Comparison of ENCODE assay signal across 8 mouse cellular contexts in the genomic region with DNA sequence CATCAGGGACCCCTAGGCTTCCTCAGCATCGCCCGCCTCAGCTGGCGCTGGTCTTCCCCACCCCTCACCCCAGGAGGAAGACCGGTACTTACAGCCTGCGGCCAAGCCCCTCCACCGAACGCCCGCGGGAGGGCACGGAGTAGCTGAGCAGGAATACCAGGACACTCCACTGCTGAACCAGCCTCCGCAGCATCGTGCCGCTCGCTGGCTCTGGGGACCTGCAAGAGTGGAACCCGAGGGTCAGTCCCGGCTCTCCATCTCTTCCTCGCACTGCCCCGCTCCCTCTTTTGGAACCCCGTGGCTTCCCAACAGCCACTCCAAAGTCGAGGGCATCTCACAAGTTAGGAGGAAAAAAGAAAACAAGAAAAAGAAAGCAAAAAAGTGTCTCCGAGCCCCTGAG. TPM values are rescaled to one million over a fixed set of nuclear protein-coding genes. Genes with fewer than 3 reads are reported as not detected.
DNase-seq lines count a peak whose midpoint lies in the region; ATAC-seq lines count a peak whose summit lies in the region.

No protein-coding gene starts in this region.

- ATAC-seq in forebrain, embryonic 16.5 days: peak; percentile 47
- no peak for ATAC-seq in limb, embryonic 11.5 days (ENCODE audit: insufficient number of reproducible peaks, low FRiP score, low TSS enrichment, low read depth)
- ATAC-seq in neural tube, embryonic 15.5 days (ENCODE audit: low FRiP score): peak; percentile 64
- no peak for ATAC-seq in megakaryocyte-erythroid progenitor cell, adult 5-6 weeks (replicated peaks; ENCODE audit: low FRiP score, low TSS enrichment, poor library complexity, severe bottlenecking)

- H3K27me3 ChIP-seq in forebrain, embryonic 16.5 days (replicated peaks; ENCODE audit: control insufficient read depth, insufficient read depth, low read length): peaks cover 35% of the 10 kb centered on the region
- peaks cover 25% of the 10 kb centered on the region for H3K27me3 ChIP-seq in limb, embryonic 11.5 days (ENCODE audit: control insufficient read depth, insufficient read depth, low read length)
- H3K27me3 ChIP-seq in neural tube, embryonic 15.5 days (replicated peaks): peaks cover 68% of the 10 kb centered on the region

- peak overlapping the region; percentile 51 for H3K4me3 ChIP-seq in forebrain, embryonic 16.5 days (replicated peaks; ENCODE audit: low read length)
- H3K4me3 ChIP-seq in limb, embryonic 11.5 days (ENCODE audit: low read depth, low read length): peak overlapping the region; percentile 41
- peak overlapping the region; percentile 48 for H3K4me3 ChIP-seq in neural tube, embryonic 15.5 days (replicated peaks)

- WGBS in forebrain, embryonic 16.5 days: 0% methylated on average over 21 of the region's 21 CpGs
- under 1% methylated on average over 21 of the region's 21 CpGs for WGBS in limb, embryonic 11.5 days
- WGBS in neural tube, embryonic 15.5 days: 1% methylated on average over 21 of the region's 21 CpGs

- no peak overlapping the region for H3K27ac ChIP-seq in forebrain, embryonic 16.5 days (ENCODE audit: low read length)
- H3K27ac ChIP-seq in limb, embryonic 11.5 days (replicated peaks; ENCODE audit: low read depth, low read length): no peak overlapping the region
- no peak overlapping the region for H3K27ac ChIP-seq in neural tube, embryonic 15.5 days (replicated peaks)

- H3K9ac ChIP-seq in forebrain, embryonic 16.5 days (replicated peaks; ENCODE audit: low read depth, low read length): peak overlapping the region; percentile 24; the same call in 1 of the 2 replicates
- H3K9ac ChIP-seq in limb, embryonic 11.5 days (ENCODE audit: low read length): no peak overlapping the region
- H3K9ac ChIP-seq in neural tube, embryonic 15.5 days (replicated peaks): 0 out of 2 replicates have a peak overlapping the region, but pooled peaks have one; percentile 48

- DNase-seq in cerebellum, postnatal 10 days: peak; percentile 29 to 43
- DNase-seq in cerebellum, adult 9-11 months: no peak
- peak; percentile 10 to 11 for DNase-seq in right cerebral cortex, adult 2 months (ENCODE audit: low spot score in 2 of 2)
- no peak for DNase-seq in right cerebral cortex, postnatal 10 days (ENCODE audit: low spot score in 2 of 2)
- DNase-seq in limb, embryonic 11.5 days (ENCODE audit: low spot score): peak; percentile 61

- H3K4me2 ChIP-seq in forebrain, embryonic 16.5 days (ENCODE audit: low read length): peak overlapping the region; percentile 96
- peak overlapping the region; percentile 81 for H3K4me2 ChIP-seq in limb, embryonic 11.5 days (ENCODE audit: low read depth, severe bottlenecking)
- H3K4me2 ChIP-seq in neural tube, embryonic 15.5 days: peak overlapping the region; percentile 95

- no peaks in the 10 kb centered on the region for H3K9me3 ChIP-seq in forebrain, embryonic 16.5 days (ENCODE audit: control insufficient read depth, low read length)
- no peaks in the 10 kb centered on the region for H3K9me3 ChIP-seq in limb, embryonic 11.5 days (ENCODE audit: control insufficient read depth, low read length)
- H3K9me3 ChIP-seq in neural tube, embryonic 15.5 days (replicated peaks): no peaks in the 10 kb centered on the region

- H3K4me1 ChIP-seq in forebrain, embryonic 16.5 days (replicated peaks; ENCODE audit: control insufficient read depth, insufficient read depth, low read length): peaks cover 15% of the 10 kb centered on the region
- 0 out of 2 replicates have a peak, but pooled peaks cover 6% of the 10 kb centered on the region for H3K4me1 ChIP-seq in limb, embryonic 11.5 days (ENCODE audit: control insufficient read depth, insufficient read depth, low read length)
- peaks cover 18% of the 10 kb centered on the region for H3K4me1 ChIP-seq in neural tube, embryonic 15.5 days

- H3K36me3 ChIP-seq in forebrain, embryonic 16.5 days (ENCODE audit: control insufficient read depth, insufficient read depth): no peaks in the 10 kb centered on the region
- H3K36me3 ChIP-seq in limb, embryonic 11.5 days (ENCODE audit: control insufficient read depth, insufficient read depth, low read length): no peaks in the 10 kb centered on the region
- H3K36me3 ChIP-seq in neural tube, embryonic 15.5 days: no peaks in the 10 kb centered on the region

RNA-seq across cellular contexts. Expression of a gene that starts 0.8 kb away (rescaled TPM):
- 1.1 and 1.2 TPM in 2 replicates for polyA plus RNA-seq in forebrain, embryonic 16.5 days (2015; fragmentation: Nextera tagmentation; extraction: Ambion mirVana)
- 1.3 and 2.3 TPM in 2 replicates for polyA plus RNA-seq in limb, embryonic 11.5 days (2014; fragmentation: Nextera tagmentation; extraction: Ambion mirVana)
- 4.0 and 4.7 TPM in 2 replicates for polyA plus RNA-seq in neural tube, embryonic 15.5 days (2015; fragmentation: Nextera tagmentation; extraction: Ambion mirVana)
- total RNA-seq in megakaryocyte-erythroid progenitor cell, adult 5-6 weeks (2014; fragmentation: Nextera tagmentation): not detected in 2 replicates
- total RNA-seq in megakaryocyte-erythroid progenitor cell, adult 5-6 weeks (2017): not detected in 2 replicates

Comparison
In these comparisons a context has a peak if more than half of its experiments do, and no peak if none do; other contexts are left out.
1. DNase-seq: peak in cerebellum, postnatal 10 days (2 of 2), right cerebral cortex, adult 2 months (2 of 2) and limb, embryonic 11.5 days (single experiment); none in cerebellum, adult 9-11 months (single experiment) and right cerebral cortex, postnatal 10 days (0 of 2).
2. ATAC-seq: peak in forebrain, embryonic 16.5 days (single experiment) and neural tube, embryonic 15.5 days (single experiment); none in limb, embryonic 11.5 days (single experiment) and megakaryocyte-erythroid progenitor cell, adult 5-6 weeks (single experiment).
3. Peak in every context shown above with its lines, with median percentiles within 50 percentile points of each other: H3K4me2 ChIP-seq and H3K4me3 ChIP-seq.